9 mouse cellular contexts compared by ENCODE assay signal in the genomic region with DNA sequence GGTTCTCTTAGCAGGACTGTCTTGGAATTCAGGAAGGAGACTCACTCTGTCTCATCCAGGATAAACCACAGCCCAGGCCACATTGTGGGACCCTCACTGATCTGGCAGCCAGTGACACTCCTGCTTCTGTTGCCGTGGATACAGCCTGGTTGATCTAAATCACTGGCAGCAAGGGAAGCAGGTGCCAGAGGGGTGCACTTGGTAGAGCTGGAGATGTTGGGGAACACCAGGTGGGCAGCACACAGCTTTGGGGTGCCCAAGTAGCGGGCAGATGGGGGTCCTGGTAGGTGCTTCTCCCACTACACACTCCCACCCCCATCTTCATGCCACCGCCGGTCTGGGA. TPM values are rescaled to one million over a fixed set of nuclear protein-coding genes. Genes with fewer than 3 reads are reported as not detected.
DNase-seq lines count a peak whose midpoint lies in the region; ATAC-seq and TF ChIP-seq lines count a peak whose summit lies in the region.
"Had no signal": no experiment of that assay in that cellular context is flagged by ENCODE, and none has a peak within 500 bp of the region (broad histone marks: within the 10 kb centered on the region; RNA-seq: fewer than 3 reads in every experiment).

No protein-coding gene starts in this region.

- 24% methylated on average over 4 of the region's 4 CpGs for WGBS in embryonic facial prominence, embryonic 11.5 days
- WGBS in intestine, embryonic 14.5 days: 21% methylated on average over 4 of the region's 4 CpGs
- WGBS in neural tube, embryonic 12.5 days: 21% methylated on average over 4 of the region's 4 CpGs

- H3K9me3 ChIP-seq in embryonic facial prominence, embryonic 11.5 days (replicated peaks; ENCODE audit: control insufficient read depth, low read length): no peaks in the 10 kb centered on the region
- no peaks in the 10 kb centered on the region for H3K9me3 ChIP-seq in intestine, embryonic 14.5 days (ENCODE audit: control insufficient read depth, low read length)
- no peaks in the 10 kb centered on the region for H3K9me3 ChIP-seq in neural tube, embryonic 12.5 days

- peak overlapping the region; percentile 55 for H3K4me3 ChIP-seq in left cerebral cortex, adult 2 months
- peak overlapping the region; percentile 50 for H3K4me3 ChIP-seq in embryonic facial prominence, embryonic 11.5 days (ENCODE audit: low read depth, low read length)
- H3K4me3 ChIP-seq in intestine, embryonic 14.5 days (ENCODE audit: low read depth, low read length): peak overlapping the region; percentile 48
- H3K4me3 ChIP-seq in neural tube, embryonic 12.5 days: peak overlapping the region; percentile 55

- peak; percentile 4; the same call in 1 of the 2 replicates for ATAC-seq in embryonic facial prominence, embryonic 11.5 days (replicated peaks; ENCODE audit: insufficient number of reproducible peaks, low FRiP score, low TSS enrichment, low read depth)
- ATAC-seq in intestine, embryonic 14.5 days (replicated peaks; ENCODE audit: low FRiP score, low TSS enrichment, low read depth): peak; percentile 18; the same call in 1 of the 2 replicates
- ATAC-seq in neural tube, embryonic 12.5 days (ENCODE audit: low FRiP score, low read depth): peak; percentile 65

- peak overlapping the region; percentile 54 for H3K4me2 ChIP-seq in embryonic facial prominence, embryonic 11.5 days (ENCODE audit: low read depth, low read length)
- peak overlapping the region; percentile 50 for H3K4me2 ChIP-seq in intestine, embryonic 14.5 days (ENCODE audit: low read length)
- H3K4me2 ChIP-seq in neural tube, embryonic 12.5 days (replicated peaks): peak overlapping the region; percentile 60

- no peak for TF ChIP-seq CTCF in left cerebral cortex, adult 2 months (IDR thresholded peaks at IDR 0.05)

- DNase-seq in left cerebral cortex, adult 2 months (ENCODE audit: extremely low spot score in 1 of 2, low spot score in 2 of 2): no peak
- no peak for DNase-seq in left cerebral cortex, adult 11 months (ENCODE audit: low spot score)
- DNase-seq in embryonic facial prominence, embryonic 11.5 days (ENCODE audit: low spot score): peak; percentile 6
- DNase-seq in intestine, embryonic 14.5 days (ENCODE audit: low spot score): no peak
- DNase-seq in left cerebral cortex, postnatal 36 days (ENCODE audit: low spot score in 2 of 2): no peak
- DNase-seq in kidney, postnatal 36 days: no peak
- no peak for DNase-seq in right cerebral cortex, postnatal 14 days
- DNase-seq: adrenal gland, postnatal 25 days had no signal

- no peaks in the 10 kb centered on the region for H3K4me1 ChIP-seq in embryonic facial prominence, embryonic 11.5 days (ENCODE audit: control insufficient read depth, insufficient read depth, low read length)
- H3K4me1 ChIP-seq in intestine, embryonic 14.5 days (replicated peaks; ENCODE audit: control insufficient read depth, insufficient read depth, low read length): peaks cover 3% of the 10 kb centered on the region; the same call in 1 of the 2 replicates
- H3K4me1 ChIP-seq in neural tube, embryonic 12.5 days: peaks cover 16% of the 10 kb centered on the region; the same call in 1 of the 2 replicates

- no peaks in the 10 kb centered on the region for H3K36me3 ChIP-seq in embryonic facial prominence, embryonic 11.5 days (replicated peaks; ENCODE audit: control insufficient read depth, insufficient read depth, low read depth, low read length)
- H3K36me3 ChIP-seq in intestine, embryonic 14.5 days (ENCODE audit: control insufficient read depth, insufficient read depth, low read length): no peaks in the 10 kb centered on the region
- H3K36me3 ChIP-seq in neural tube, embryonic 12.5 days: no peaks in the 10 kb centered on the region

- H3K27ac ChIP-seq in left cerebral cortex, adult 2 months: peak overlapping the region; percentile 85
- H3K27ac ChIP-seq in embryonic facial prominence, embryonic 11.5 days (replicated peaks; ENCODE audit: low read depth, low read length): no peak overlapping the region
- no peak overlapping the region for H3K27ac ChIP-seq in intestine, embryonic 14.5 days (ENCODE audit: low read depth)
- H3K27ac ChIP-seq in neural tube, embryonic 12.5 days: peak overlapping the region; percentile 74; the same call in 1 of the 2 replicates

- intact Hi-C loops in left cerebral cortex, adult 2 months (cut with DNase I): no loop called here
- intact Hi-C loops in left cerebral cortex, postnatal 36 days (cut with DNase I): no loop called here

- peak overlapping the region; percentile 68 for H3K9ac ChIP-seq in embryonic facial prominence, embryonic 11.5 days (replicated peaks; ENCODE audit: low read length)
- peak overlapping the region; percentile 51 for H3K9ac ChIP-seq in intestine, embryonic 14.5 days (ENCODE audit: low read length)
- H3K9ac ChIP-seq in neural tube, embryonic 12.5 days: peak overlapping the region; percentile 64

- 0 out of 2 replicates have a peak, but pooled peaks cover 4% of the 10 kb centered on the region for H3K27me3 ChIP-seq in embryonic facial prominence, embryonic 11.5 days (ENCODE audit: control insufficient read depth, insufficient read depth, low read length)
- 0 out of 2 replicates have a peak, but pooled peaks cover 11% of the 10 kb centered on the region for H3K27me3 ChIP-seq in intestine, embryonic 14.5 days (replicated peaks; ENCODE audit: control insufficient read depth, insufficient read depth, low read length)
- peaks cover 23% of the 10 kb centered on the region for H3K27me3 ChIP-seq in neural tube, embryonic 12.5 days (replicated peaks)

RNA-seq across cellular contexts. Expression of a gene that starts 0.5 kb away (rescaled TPM):
- 10 to 100 TPM; 14.5 to 16.8 TPM for total RNA-seq in left cerebral cortex, adult 2 months (2021)
- 5.2 and 6.4 TPM in 2 replicates for polyA plus RNA-seq in embryonic facial prominence, embryonic 11.5 days (2014; fragmentation: Nextera tagmentation; extraction: Ambion mirVana)
- 3.9 and 4.2 TPM in 2 replicates for polyA plus RNA-seq in intestine, embryonic 14.5 days (2014; fragmentation: Nextera tagmentation; extraction: Ambion mirVana)
- polyA plus RNA-seq in neural tube, embryonic 12.5 days (2016; fragmentation: Nextera tagmentation; extraction: Ambion mirVana): 8.5 and 8.6 TPM in 2 replicates
- total RNA-seq in left cerebral cortex, postnatal 36 days (2021): 10 to 100 TPM; 15.8 to 17.5 TPM

RNA-seq across cellular contexts. Expression of a gene that starts 25.8 kb away (rescaled TPM):
- 100 to 1,000 TPM; 105 to 116 TPM for total RNA-seq in left cerebral cortex, adult 2 months (2021)
- polyA plus RNA-seq in embryonic facial prominence, embryonic 11.5 days (2014; fragmentation: Nextera tagmentation; extraction: Ambion mirVana): 24.7 and 25.2 TPM in 2 replicates
- 23.4 and 23.5 TPM in 2 replicates for polyA plus RNA-seq in intestine, embryonic 14.5 days (2014; fragmentation: Nextera tagmentation; extraction: Ambion mirVana)
- 50.2 and 53.7 TPM in 2 replicates for polyA plus RNA-seq in neural tube, embryonic 12.5 days (2016; fragmentation: Nextera tagmentation; extraction: Ambion mirVana)
- total RNA-seq in left cerebral cortex, postnatal 36 days (2021): 10 to 100 TPM; 82.4 to 99.8 TPM

RNA-seq across cellular contexts. Expression of a gene that starts 40.7 kb away (rescaled TPM):
- 10 to 100 TPM; 52.7 to 56.0 TPM for total RNA-seq in left cerebral cortex, adult 2 months (2021)
- 15.2 and 20.8 TPM in 2 replicates for polyA plus RNA-seq in embryonic facial prominence, embryonic 11.5 days (2014; fragmentation: Nextera tagmentation; extraction: Ambion mirVana)
- 14.9 and 18.5 TPM in 2 replicates for polyA plus RNA-seq in intestine, embryonic 14.5 days (2014; fragmentation: Nextera tagmentation; extraction: Ambion mirVana)
- 18.6 and 19.0 TPM in 2 replicates for polyA plus RNA-seq in neural tube, embryonic 12.5 days (2016; fragmentation: Nextera tagmentation; extraction: Ambion mirVana)
- total RNA-seq in left cerebral cortex, postnatal 36 days (2021): 10 to 100 TPM; 52.5 to 54.5 TPM

Comparison
In these comparisons a context has a peak if more than half of its experiments do, and no peak if none do; other contexts are left out.
1. H3K27ac ChIP-seq: peak in left cerebral cortex, adult 2 months (single experiment) and neural tube, embryonic 12.5 days (single experiment); none in embryonic facial prominence, embryonic 11.5 days (single experiment) and intestine, embryonic 14.5 days (single experiment).
2. ATAC-seq: peak in every context shown above with its lines; median percentile 65 in neural tube, embryonic 12.5 days; 18 in intestine, embryonic 14.5 days; 4 in embryonic facial prominence, embryonic 11.5 days.
3. Peak in every context shown above with its lines, with median percentiles within 50 percentile points of each other: H3K4me3 ChIP-seq, H3K4me2 ChIP-seq and H3K9ac ChIP-seq.